Mouse (Mus musculus) kidney, postnatal 25 days (tissue): ENCODE results near the gene Tex19.1.
"Not testable (repeated sequence)": the region's sequence is repeated elsewhere in the genome, so short reads cannot be mapped to it uniquely, and the experiment has no call there.

Experiments used
- DNase-seq, 2 experiments: peaks; one replicate each; pipeline ENCODE4 v3.0.0; 2021; ENCODE audit warnings: mixed read lengths in 2 of 2

Tex19.1 gene

DNA sequence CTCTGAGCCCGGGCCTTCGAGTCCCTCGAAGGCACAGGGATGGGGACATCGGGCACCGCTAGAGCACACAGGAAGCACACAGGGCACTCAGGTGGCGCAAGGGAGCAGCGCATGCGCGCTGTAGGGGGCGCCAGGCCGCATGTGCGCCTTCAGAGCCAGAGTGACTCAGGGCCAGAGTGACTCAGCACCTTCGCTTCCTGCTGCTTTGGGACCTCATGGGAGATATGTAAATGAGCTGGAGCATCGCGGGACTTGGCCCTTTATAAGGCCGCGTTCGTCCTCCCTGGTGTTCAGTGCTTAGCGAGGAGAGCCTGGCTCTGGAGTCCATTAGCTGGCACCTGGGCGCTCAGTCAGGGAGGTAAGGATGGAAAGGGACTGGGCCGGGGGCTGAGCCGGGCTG, at the start of gene Tex19.1:
TSS of gene Tex19.1 (plus strand) at position 279 of the 400 bp plus-strand sequence.
- no peak for DNase-seq

- DNase-seq: peak; percentile 43 to 83
Measured at GRCm38 (mm10) chr11:121099762-121100161, 46.2 kb upstream of the Tex19.1 start.

DNA sequence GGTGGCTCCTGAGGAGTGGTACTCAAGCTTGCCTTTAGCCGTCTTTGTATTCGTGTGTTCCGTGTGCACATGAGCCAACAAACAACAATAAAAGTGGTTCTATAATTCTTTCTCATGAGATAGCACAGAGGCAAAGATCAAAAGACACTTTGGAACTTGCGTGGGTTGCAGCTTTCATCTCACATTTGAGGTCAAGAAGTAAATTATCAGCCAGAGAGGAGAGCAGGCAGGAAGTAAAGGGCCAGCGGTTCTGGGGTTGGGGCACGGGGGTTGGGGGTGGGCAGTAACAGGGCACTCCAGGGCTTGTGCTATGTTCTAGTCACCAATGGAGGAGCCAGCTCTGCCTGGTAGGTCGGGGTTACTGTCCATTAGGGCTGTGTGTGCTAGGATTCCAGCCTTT, 45.3 kb upstream of the Tex19.1 start:
- peak; percentile 41 to 78 for DNase-seq

DNA sequence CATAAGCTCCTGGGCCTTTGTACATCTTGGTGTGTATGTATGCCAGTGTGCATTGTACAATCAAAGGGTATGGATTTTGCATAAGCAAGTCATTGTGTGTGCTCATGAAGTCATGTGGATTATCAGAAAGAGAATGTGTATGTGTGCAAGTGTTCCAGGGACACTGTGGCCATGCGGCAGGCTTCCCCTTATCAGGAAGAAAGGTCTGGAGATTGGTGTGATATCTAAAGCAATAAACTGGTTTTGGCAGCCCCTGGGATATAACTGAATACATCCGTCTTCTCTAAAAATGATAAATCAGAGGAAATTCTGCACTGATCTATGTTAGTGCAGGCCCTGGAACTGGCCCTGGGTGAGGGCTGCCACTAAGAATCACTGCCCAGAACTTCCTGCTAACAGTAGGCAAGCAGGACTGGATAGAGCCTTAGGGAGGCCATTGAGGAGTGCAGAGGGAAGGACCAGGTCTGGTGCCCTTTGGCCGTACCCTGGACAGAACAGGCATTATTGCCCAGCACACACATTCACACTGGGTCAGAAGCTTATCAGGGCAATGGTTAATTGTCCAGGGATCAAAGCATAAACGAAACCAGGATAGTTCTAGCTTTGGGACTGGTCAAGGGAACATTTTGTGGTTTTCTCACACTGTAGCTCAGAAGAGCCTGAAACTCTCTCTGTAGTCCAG, 44.7 kb upstream of the Tex19.1 start:
- DNase-seq: peak; percentile 42 to 76

DNA sequence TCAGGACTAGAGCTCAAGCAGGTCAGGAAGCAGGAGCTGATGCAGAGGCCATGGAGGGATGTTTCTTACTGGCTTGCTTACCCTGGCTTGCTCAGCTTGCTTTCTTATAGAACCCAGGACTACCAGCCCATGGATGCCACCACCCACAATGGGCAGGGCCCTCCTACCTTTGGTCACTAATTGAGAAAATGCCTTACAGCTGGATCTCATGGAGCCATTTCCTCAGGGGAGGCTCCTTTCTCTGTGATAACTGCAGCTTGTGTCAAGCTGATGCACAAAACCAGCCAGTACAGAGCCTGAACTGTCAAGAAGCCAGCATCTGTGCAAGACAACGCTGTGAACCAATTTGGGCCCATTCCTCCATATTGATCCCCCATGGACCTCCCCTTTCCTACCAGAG, 38.7 kb upstream of the Tex19.1 start:
- not testable (repeated sequence) for DNase-seq

GRCm38 (mm10) chr11:121108061-121108460, 37.9 kb upstream of the Tex19.1 start:
- DNase-seq: peak; percentile 51 to 64

DNA sequence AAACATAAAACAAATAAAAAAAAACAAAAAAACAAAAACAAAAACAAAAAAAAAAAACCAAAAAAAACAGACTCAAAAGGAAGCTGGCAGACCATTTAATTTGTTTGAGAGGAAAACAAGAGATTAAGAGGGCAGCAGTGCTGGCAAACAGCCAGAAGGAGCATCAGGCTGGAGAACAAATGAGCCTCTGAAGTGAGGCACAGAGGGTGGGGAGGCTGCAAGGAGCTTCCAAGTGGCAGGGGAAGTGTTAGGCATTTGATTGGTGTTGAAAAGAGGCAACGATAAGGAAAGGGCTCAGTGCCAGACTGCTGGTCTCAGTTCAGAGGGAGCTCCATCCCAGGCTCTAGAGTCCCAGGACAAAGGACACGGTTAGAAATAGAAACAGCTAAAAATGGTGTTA, 36.0 kb upstream of the Tex19.1 start:
- peak; percentile 82 to 84 for DNase-seq

DNA sequence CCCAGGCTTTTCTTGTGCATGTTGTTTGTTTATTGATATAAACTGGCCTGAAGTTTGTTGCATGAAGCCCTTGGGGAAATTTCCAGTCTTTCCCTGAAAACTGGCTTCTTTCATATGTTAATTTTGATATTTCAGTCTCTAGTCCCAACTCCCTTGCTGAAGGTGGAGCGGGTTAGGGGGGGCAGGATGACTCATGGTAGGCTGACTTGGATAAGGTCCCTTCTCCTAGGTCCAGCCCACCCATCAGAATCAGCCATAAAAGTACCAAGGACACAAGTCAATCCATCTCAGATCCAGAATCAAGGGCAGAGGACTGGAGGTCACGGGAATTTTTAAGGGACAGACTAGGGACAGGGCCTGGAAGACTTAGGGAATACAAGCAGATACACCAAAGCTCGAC, 34.9 kb upstream of the Tex19.1 start:
- no peak for DNase-seq

GRCm38 (mm10) chr11:121111601-121112000, 34.3 kb upstream of the Tex19.1 start:
- no peak for DNase-seq

- DNase-seq: peak; percentile 51 to 64
Measured at GRCm38 (mm10) chr11:121112091-121112775, 33.7 kb upstream of the Tex19.1 start.

- DNase-seq: no peak
Measured at GRCm38 (mm10) chr11:121118106-121118505, 27.8 kb upstream of the Tex19.1 start.

DNA sequence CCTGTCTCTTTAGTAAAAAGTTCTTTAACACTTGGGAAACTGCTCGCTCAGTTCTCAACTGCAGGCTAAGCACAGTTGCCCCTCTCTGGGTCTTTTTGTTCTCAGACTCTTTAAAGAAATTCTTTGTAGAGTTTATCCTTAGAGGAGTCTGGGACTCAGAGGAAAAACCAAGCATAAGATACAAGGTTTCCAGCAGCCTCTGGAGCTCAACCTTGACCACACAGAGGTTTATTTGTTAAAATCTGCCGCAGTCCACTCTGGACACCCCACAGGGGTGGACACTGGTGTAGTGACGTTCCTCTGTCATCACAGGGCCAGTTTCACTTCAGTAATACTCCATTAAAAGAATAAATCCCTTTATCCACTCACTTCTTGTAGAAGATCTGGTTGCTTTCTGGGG, 27.4 kb upstream of the Tex19.1 start, which contains the start of gene Tex19.2:
TSS of gene Tex19.2 (minus strand) at position 101 of the 400 bp plus-strand sequence.
- no peak for DNase-seq

DNA sequence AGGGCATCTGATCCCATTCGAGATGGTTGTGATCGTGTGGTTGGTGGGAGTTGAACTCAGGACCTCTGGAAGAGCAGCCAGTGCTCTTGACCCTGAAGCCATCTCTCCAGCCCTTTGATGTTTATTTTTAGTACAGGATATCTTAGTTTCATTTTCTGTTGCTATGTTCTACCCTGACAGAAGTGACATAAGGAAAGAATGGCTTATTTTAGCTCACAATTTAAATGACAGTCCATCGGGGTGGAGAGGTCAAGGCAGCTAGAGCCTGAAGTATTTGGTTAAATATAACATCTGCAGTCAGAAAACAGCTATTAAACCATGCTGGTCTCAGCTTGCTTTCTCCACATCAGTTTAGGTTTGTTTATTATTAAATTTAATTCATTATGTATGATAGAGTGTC, 24.8 kb upstream of the Tex19.1 start:
- no peak for DNase-seq

- no peak for DNase-seq
Measured at GRCm38 (mm10) chr11:121122024-121122670, 23.8 kb upstream of the Tex19.1 start.

DNA sequence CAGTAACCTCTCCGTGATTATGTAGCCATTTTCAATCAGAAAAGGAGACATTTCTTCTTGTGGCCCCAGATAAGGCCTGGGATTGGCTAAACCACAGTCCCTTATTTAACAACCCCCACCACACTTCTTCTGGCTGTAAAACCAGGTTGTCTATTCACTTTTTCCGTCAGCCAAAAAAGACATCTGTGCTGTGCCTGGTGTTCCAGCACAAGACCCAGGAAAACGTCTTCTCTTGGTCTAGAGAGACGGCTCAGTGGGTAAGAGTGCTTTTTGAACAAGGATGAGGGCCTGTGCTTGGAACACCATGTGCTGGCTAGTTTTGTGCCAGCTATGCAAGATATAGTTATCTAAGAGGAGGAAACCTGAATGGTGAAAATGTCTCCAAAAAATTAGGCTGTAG, 22.5 kb upstream of the Tex19.1 start:
- no peak for DNase-seq

GRCm38 (mm10) chr11:121125522-121126172, 20.3 kb upstream of the Tex19.1 start:
- DNase-seq: no peak

DNA sequence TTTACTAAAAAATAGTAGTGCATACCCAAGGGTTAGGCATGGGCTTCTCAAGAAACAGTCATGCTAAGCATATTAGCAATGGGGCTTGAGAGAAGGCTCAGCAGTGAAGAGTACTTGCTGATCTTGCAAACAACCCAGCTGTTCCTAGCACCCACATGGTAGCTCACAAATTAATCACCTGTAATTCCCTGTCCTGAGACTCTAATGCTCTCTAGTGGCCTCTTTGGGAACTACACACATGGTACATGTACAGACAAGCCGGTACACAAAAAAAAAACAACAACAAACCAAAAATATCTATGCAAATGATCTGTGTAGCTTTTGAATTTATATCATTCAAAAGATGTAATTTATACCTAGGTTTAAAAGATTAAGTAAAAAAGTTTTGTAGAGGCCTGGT, 19.5 kb upstream of the Tex19.1 start:
- peak in 1 of 2 experiments; percentile 45 for DNase-seq

GRCm38 (mm10) chr11:121127441-121127840, 18.5 kb upstream of the Tex19.1 start:
- no peak for DNase-seq

DNA sequence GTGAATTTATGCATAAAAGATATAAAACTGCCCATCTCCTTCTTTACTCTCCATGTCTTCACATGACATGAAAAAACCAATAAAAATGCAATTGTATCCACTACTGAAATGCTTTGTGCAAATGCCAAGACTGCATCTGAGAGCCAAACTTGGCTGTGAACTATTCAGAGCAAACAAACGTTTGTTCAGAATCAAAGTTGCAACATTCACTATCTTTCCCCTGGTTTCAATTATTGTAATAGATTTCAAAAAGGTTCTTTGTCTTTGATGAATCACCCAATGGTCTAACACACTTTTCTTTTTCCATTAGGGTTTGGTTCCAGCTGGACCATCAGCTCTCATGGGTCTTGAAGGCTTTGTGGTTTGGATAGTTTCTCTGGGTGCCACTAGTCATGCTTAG, 16.3 kb upstream of the Tex19.1 start:
- no peak for DNase-seq

DNA sequence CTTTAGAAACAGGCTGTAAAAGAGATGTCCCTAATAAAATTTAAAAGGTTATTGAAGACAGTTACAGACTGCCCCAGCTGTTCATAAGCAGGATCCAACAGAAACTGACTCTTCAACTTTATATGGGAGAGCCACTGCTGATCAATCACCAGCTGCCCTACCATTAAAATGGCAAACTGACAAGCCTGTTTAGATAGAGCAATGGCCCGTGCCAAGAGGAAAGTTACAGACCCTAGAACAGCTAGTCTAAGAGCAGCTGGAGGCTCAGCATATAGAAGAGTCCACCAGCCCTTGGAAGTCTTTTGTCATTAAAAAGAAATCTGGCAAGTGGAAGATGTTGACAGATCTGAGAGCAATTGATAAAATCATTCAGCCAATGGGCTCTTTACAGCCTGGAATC, 11.3 kb upstream of the Tex19.1 start:
- no peak for DNase-seq

GRCm38 (mm10) chr11:121137682-121138081, 8.3 kb upstream of the Tex19.1 start:
- no peak for DNase-seq

DNA sequence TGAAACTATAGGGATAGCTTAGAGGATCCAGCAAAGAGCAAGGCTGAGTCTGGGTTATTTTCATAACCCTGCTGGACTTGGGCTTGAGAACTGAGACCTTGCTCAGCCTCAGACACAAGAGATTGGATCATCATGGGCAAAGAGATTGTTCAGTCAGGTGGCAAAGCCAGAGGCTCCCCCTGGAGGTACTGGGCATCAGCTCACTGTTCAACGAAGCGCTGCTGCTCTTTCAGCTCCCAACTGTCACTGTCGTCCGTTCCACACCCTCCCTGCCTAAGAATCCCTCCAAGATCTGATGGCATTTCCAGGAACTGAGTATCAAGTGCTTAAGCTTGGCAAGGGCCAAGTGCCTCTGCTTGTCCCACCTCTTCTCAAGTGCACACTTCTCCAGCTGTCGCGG, 7.2 kb upstream of the Tex19.1 start:
- peak in 1 of 2 experiments; percentile 26 for DNase-seq

- no peak for DNase-seq
Measured at GRCm38 (mm10) chr11:121143325-121144015, 2.5 kb upstream of the Tex19.1 start.
